Mouse (Mus musculus): ENCODE measurements at regions not wholly inside any gene's neighbourhood (a gene's known extent, or its start where the extent isn't known, plus 50 kb on each side); places are given as distances from the start of the nearest gene placed in this dataset.

GRCm38 (mm10) chr7:36940611-36941010 lies 242.7 kb downstream of the Tshz3 start:
- DNase-seq (ENCODE audit: low spot score in 2 of 2), result no peak

- no peak for DNase-seq (ENCODE audit: low spot score in 2 of 2)
Measured at GRCm38 (mm10) chr7:36945024-36945815, 247.3 kb downstream of the Tshz3 start.

- DNase-seq (ENCODE audit: low spot score in 2 of 2), result no peak
Measured at GRCm38 (mm10) chr7:36949511-36949910, 251.6 kb downstream of the Tshz3 start.

- no peak for DNase-seq (ENCODE audit: low spot score in 2 of 2)
Measured at GRCm38 (mm10) chr7:36955376-36955775, 257.5 kb downstream of the Tshz3 start.

GRCm38 (mm10) chr7:36958255-36958654 lies 260.3 kb downstream of the Tshz3 start:
- no peak for DNase-seq (ENCODE audit: low spot score in 2 of 2)

- DNase-seq (ENCODE audit: low spot score in 2 of 2), result no peak
Measured at GRCm38 (mm10) chr7:36971772-36972171, 273.9 kb downstream of the Tshz3 start.

- no peak for DNase-seq (ENCODE audit: low spot score in 2 of 2)
Measured at GRCm38 (mm10) chr7:36973654-36974320, 275.9 kb downstream of the Tshz3 start.

- DNase-seq (ENCODE audit: low spot score in 2 of 2), result no peak
Measured at GRCm38 (mm10) chr7:36974573-36974972, 276.7 kb downstream of the Tshz3 start.

- DNase-seq (ENCODE audit: low spot score in 2 of 2), result no peak
Measured at GRCm38 (mm10) chr7:36975475-36975874, 277.6 kb downstream of the Tshz3 start.

- no peak for DNase-seq (ENCODE audit: low spot score in 2 of 2)
Measured at GRCm38 (mm10) chr7:36977819-36978218, 279.9 kb downstream of the Tshz3 start.

- DNase-seq (ENCODE audit: low spot score in 2 of 2), result no peak
Measured at GRCm38 (mm10) chr7:36989380-36989779, 291.5 kb downstream of the Tshz3 start.

GRCm38 (mm10) chr7:37004601-37005000 lies 306.7 kb downstream of the Tshz3 start:
- DNase-seq (ENCODE audit: low spot score in 2 of 2), result no peak

- no peak for DNase-seq (ENCODE audit: low spot score in 2 of 2)
Measured at GRCm38 (mm10) chr7:37005701-37006100, 307.8 kb downstream of the Tshz3 start.

- DNase-seq (ENCODE audit: low spot score in 2 of 2), result no peak
Measured at GRCm38 (mm10) chr7:37006921-37007320, 309.0 kb downstream of the Tshz3 start.

- DNase-seq (ENCODE audit: low spot score in 2 of 2), result no peak
Measured at GRCm38 (mm10) chr7:37011180-37011754, 313.3 kb downstream of the Tshz3 start.

- no peak for DNase-seq (ENCODE audit: low spot score in 2 of 2)
Measured at GRCm38 (mm10) chr7:37020078-37020477, 322.2 kb downstream of the Tshz3 start.

GRCm38 (mm10) chr7:37024501-37025025 lies 326.6 kb downstream of the Tshz3 start:
- no peak for DNase-seq (ENCODE audit: low spot score in 2 of 2)

GRCm38 (mm10) chr7:37064582-37065458 lies 366.9 kb downstream of the Tshz3 start:
- no peak for DNase-seq (ENCODE audit: low spot score in 2 of 2)

- no peak for DNase-seq (ENCODE audit: low spot score in 2 of 2)
Measured at GRCm38 (mm10) chr7:37077698-37078097, 379.8 kb downstream of the Tshz3 start.

- no peak for DNase-seq (ENCODE audit: low spot score in 2 of 2)
Measured at GRCm38 (mm10) chr7:37078140-37078539, 380.2 kb downstream of the Tshz3 start.

GRCm38 (mm10) chr7:37089726-37090125 lies 391.8 kb downstream of the Tshz3 start:
- no peak for DNase-seq (ENCODE audit: low spot score in 2 of 2)

GRCm38 (mm10) chr7:37092572-37092971 lies 394.7 kb downstream of the Tshz3 start:
- no peak for DNase-seq (ENCODE audit: low spot score in 2 of 2)
